Mouse (Mus musculus) embryonic stem cell, embryonic (primary cell): ENCODE measurements around the gene Cryl1.

Source experiments
- CTCF ChIA-PET, 4 experiments: fragments of 300-600 bp in 2 of 4; fragments of 350-600 bp in 2 of 4; sonication (Branson Sonifier 250); formaldehyde crosslinking; loops; one replicate each; lab custom pipeline; 2022; ENCODE audit warnings: inconsistent platforms in 2 of 4; lab: Charles Lee
- POLR2A ChIA-PET, 4 experiments: fragments of 300-600 bp in 2 of 4; fragments of 350-600 bp in 2 of 4; sonication (Branson Sonifier 250); formaldehyde crosslinking; loops; one replicate each; lab custom pipeline; 2022; ENCODE audit warnings: antibody characterized with exemption in 4 of 4, inconsistent platforms in 1 of 4; lab: Charles Lee

Gene Cryl1

DNA sequence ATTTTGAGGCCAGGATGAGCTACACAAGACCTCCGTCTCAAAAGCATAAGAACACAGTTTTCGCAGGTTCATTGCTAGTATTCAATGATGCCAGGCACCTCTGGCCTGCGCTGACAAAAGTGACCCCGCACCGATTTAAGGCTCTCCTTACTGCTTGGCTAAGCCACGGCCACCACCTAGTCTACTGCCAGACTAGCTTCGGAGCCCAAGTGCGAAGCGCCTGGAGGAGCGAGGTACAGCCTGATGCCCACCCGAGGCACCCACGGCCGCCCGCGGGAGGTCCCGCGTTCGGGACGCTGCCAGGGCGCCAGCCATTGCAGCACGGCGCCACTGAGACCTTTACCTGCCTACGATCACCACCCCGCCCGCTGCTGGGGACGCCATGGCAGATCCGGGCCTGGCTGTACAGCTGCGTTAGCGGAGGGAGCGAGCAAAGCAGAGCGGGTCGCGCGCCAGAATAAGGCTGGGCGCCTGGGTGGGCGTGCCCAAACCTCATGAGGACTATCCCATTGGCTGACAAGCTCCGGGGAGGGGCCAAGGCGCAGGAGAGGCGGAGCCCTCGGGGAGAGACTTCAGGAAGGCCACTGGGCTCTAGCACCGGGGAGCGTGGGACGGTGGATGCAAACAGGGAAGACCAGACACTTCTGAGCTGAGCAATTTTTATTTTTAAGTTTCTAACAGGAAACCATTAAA is at the start of gene Cryl1:
Gene Cryl1 (minus strand): TSS at position 465 of the 693 bp plus-strand sequence.
- CTCF ChIA-PET, result interaction anchor here in 3 of 4 experiments (0.5 to 1.7 kb wide), 9 partner anchors 9 to 388 kb away, joined by 3 to 5 read pairs (median 3); no protein-coding TSS in a partner anchor
- POLR2A ChIA-PET, result interaction anchor here in 3 of 4 experiments (0.5 to 2.0 kb wide), 30 partner anchors 9 to 492 kb away, joined by 3 to 14 read pairs (median 4); partner anchors contain the start of genes Ift88 (in 2 of the 3), Eef1akmt1 (in 1 of the 3), Il17d (in 1 of the 3) and Xpo4 (in 1 of the 3)

DNA sequence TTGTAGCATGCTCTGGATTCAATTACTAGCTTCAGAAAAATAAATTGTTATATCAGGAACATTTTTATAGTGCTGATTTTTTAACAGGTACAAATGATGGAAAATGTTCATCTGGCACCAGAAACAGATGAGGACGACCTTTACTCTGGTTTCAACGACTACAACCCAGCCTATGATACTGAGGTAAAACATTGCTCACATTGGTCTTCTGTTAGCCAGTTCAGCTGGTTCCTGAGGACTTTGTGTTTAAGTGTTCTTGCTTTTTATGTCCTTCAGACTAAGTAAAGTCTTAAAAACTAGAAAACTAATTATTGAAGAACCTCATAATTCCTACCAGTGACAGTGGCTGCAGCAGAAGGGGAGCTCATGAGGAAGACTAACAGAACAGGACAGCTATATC is 32.1 kb upstream of the Cryl1 start:
- ChIA-PET CTCF (no interaction called here), POLR2A (no interaction called here)

DNA sequence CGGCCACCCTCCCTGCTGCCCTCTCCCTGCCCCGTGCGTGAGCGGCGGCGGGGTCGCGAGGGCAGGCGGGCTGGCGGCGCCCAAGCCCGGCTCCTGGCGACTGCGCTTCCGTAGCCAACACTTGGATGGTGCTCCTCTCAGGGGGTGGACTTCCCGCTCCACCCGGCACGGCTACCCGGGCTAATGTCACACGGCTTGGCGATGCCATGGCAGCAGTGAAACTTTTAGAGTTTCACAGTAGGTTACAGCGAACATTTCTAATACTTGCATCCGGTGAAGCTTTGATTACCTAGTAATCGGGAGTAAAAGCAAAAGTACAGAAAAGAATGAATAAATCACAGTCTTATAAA is 25.9 kb upstream of the Cryl1 start:
- POLR2A ChIA-PET, result interaction anchor here in 2 of 4 experiments (0.6 to 1.2 kb wide), 5 partner anchors 10 to 147 kb away, joined by 3 to 7 read pairs (median 3); partner anchors contain the start of genes Cryl1 (in 2 of the 2) and Eef1akmt1 (in 1 of the 2)
- CTCF ChIA-PET, result interaction anchor here in 1 of 4 experiments (0.8 kb wide), 1 partner anchor 15 kb away, joined by 3 read pairs; no protein-coding TSS in a partner anchor

DNA sequence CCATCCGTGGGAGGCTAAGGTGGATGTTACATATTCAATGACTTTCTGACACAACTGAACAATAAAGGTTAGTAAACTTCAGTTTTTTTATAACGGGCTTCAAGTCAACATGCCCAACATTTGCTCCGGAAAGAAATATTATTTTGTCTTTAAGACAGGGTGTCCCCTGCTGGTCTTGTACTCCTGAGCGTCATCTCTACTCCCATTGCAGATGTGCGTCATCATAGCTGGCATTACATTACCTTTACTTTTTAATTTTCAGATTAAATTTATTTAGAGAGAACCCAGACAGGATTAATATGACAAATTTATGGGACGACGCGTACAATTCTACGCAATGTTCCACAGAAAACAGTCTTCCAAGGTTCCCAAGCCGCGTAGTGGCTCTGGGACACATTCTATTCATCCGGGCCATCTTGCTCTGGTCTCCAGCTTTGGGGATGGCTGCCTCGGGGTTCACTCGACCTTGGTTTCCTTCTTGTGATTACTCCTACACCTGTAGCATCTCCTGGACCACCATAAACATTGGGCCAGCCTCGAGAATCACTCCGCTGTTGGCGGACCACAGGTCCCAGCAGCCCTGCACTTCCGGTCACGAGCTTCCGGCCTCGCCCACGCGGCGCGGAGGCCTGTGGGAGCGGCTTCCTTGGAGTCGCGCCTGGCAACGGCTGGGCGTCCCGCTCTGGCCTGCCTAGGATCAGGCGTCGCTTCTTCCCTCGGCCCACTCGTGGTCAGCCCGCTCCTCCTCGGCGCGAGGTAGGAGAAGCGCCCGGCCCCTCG is 25.3 kb upstream of the Cryl1 start, which contains the start of gene Ift88:
Gene Ift88 (plus strand): TSS at position 631 of the 780 bp plus-strand sequence.
- ChIA-PET POLR2A (interaction anchor here in 3 of 4 experiments (0.6 to 1.2 kb wide), 8 partner anchors 9 to 148 kb away, joined by 3 to 7 read pairs (median 3); partner anchors contain the start of genes Cryl1 (in 2 of the 3) and Eef1akmt1 (in 1 of the 3)), CTCF (interaction anchor here in 1 of 4 experiments (0.8 kb wide), 1 partner anchor 14 kb away, joined by 3 read pairs; no protein-coding TSS in a partner anchor)

DNA sequence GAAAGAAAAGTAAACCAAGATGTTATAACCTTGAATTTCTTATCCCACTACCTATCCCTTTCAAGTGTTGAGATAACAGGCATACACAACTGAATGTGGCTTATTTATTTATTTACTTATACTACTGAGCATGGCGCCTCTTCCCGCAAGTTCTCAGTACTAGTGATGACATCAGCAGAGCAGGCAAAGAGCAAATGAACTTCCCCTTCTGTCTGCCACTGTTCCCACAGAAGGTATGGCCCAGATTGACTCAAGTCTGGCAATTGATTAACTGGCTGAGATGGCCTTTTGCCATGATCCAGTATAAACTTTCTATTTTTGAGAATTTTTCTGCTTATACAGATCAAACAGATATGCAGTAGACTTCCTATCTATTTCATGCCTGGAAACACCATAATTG is 18.9 kb upstream of the Cryl1 start:
- ChIA-PET CTCF (no interaction called here), POLR2A (no interaction called here)

DNA sequence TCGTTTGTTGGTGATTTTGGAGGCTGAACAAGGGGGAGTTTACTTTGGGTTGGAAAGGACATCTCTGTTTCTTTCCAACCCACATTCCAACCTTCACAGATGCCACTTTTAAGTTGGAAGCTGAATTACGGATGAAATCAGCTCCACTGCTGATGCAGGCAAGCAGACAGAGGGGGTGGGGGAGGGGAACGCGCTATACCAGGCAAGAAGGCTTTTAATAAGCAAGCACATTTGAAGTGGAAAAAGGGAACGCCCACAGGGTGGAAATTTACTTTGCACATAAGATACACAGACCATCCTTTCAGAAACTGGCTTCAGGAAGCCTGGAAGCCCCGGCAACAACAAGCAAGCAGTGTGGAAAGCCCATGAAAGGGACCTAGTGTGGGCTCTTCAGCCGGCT is 13.8 kb upstream of the Cryl1 start:
- ChIA-PET POLR2A (interaction anchor here in 1 of 4 experiments (1.2 kb wide), 1 partner anchor 252 kb away, joined by 3 read pairs; no protein-coding TSS in a partner anchor), CTCF (interaction anchor here in 1 of 4 experiments (0.7 kb wide), 1 partner anchor 48 kb away, joined by 6 read pairs; no protein-coding TSS in a partner anchor)

DNA sequence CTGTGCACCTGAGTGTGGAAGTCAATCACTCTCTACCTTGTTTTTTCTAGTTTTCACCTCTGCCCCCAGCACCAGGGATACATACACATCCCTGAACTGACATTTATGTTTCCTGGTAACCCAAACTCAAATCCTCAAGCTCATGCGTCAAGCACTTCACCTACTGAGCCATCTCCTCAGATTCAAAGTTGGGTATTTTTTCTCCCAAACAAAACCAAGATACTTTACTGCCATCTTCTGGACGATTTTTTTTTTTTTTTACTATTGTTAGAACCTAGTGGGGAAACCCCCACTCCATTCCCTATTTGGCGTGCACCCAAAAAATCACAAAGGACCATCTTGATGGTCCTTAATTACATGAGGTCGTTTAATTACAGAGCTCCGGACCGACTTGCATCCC is 10.8 kb upstream of the Cryl1 start:
- POLR2A ChIA-PET, result interaction anchor here in 3 of 4 experiments (0.7 to 2.8 kb wide), 5 partner anchors 10 to 420 kb away, joined by 3 to 14 read pairs (median 5); partner anchors contain the start of gene Cryl1 (in 1 of the 3)
- CTCF ChIA-PET, result interaction anchor here (0.6 to 1.4 kb wide), 23 partner anchors 11 to 1033 kb away, joined by 3 to 12 read pairs (median 4); partner anchors contain the start of genes Cryl1 (in 2 of the 4) and Ift88 (in 1 of the 4)

DNA sequence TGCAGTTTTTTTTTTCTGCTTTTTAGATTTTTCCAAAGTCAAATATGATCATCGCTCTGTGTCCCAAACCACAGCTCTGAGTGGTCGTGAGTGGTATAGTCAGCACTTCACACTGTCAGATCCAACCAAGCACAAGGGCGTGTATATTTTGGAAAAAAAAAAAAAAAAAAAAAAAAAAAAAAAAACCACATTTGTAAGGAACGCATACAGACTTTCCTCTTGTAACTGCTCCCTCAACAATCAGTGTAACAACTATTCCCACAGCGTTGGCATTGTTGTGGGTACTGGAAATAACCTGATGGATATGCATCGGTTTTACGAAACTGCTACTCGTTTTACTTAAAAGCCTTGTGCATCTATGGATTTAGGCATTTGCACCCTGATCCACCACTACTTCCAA is 9.8 kb upstream of the Cryl1 start:
- ChIA-PET POLR2A (interaction anchor here in 3 of 4 experiments (0.6 to 2.8 kb wide), 4 partner anchors 9 to 654 kb away, joined by 3 to 14 read pairs (median 4); partner anchors contain the start of gene Cryl1 (in 2 of the 3)), CTCF (interaction anchor here (0.6 to 1.4 kb wide), 13 partner anchors 10 to 1204 kb away, joined by 3 to 5 read pairs (median 4); partner anchors contain the start of gene Cryl1 (in 3 of the 4))

DNA sequence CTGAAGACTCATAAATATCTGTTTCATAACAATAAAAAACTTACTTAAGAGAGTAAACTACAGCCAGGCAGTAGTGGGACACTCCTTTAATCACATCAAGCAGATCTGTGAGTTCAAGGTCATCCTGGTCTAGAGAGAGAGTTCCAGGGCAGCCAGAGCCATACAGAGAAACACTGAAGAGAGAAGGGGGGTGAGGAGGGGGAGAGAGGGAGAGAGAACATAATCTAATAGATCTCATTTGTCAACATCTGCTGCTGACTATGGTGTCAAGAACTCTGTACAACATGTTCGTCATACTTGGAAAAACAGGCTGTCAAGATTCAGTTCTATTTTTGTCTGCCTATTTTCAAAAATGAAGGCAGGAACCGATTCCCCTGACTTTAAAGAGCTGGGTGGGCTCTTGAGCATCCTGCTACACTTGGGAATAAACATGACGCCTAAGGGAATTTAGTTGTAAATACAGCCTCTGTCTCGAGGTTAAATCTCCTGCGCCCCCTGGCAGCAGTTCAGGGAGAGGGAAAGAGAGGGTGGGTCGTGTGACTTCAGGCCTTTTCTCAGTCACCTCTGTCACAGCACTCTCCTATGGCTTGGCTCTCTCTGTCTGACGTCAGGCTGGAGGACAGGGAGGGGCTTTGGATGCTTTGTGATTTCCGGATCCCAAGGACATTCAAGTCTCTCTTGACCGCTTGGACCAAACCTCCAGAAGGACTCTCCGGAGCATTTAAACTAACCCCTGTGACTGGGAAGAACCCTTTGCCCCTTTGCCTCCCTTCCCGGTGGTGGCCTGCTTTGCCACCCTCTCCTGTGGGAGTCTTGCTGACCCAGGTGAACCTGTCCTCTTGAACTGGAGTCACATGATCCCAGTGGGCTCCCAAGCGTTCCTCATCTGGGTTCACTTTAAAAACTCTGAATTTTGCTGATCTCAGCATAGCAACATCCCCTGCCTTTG is 9.0 kb upstream of the Cryl1 start:
- CTCF ChIA-PET, result interaction anchor here (0.5 to 1.4 kb wide), 7 partner anchors 9 to 297 kb away, joined by 3 to 5 read pairs (median 3); partner anchors contain the start of gene Cryl1 (in 2 of the 4)
- POLR2A ChIA-PET, result interaction anchor here in 3 of 4 experiments (0.6 to 2.8 kb wide), 5 partner anchors 9 to 653 kb away, joined by 3 to 14 read pairs (median 3); partner anchors contain the start of gene Cryl1 (in 3 of the 3)

DNA sequence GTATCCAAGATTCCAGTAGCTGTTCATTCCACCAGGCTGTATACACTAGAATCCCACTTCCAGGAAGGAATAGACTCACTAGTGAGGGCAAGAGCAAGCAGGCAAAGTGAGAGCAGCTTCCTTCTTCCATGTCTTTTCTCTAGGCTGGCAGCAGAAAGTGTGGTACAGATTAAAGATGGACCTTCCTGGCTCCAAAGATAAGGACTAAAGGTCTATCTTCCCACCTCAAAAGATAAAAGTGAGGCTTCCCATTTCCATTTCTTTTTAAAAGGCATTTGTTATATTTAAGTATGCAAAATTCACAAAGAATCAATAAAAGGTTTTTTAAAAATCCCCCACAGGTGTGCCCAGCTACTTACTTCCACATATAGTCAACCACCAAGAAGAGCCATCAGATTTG is 4.5 kb upstream of the Cryl1 start:
- CTCF ChIA-PET, result no interaction called here
- POLR2A ChIA-PET, result no interaction called here

DNA sequence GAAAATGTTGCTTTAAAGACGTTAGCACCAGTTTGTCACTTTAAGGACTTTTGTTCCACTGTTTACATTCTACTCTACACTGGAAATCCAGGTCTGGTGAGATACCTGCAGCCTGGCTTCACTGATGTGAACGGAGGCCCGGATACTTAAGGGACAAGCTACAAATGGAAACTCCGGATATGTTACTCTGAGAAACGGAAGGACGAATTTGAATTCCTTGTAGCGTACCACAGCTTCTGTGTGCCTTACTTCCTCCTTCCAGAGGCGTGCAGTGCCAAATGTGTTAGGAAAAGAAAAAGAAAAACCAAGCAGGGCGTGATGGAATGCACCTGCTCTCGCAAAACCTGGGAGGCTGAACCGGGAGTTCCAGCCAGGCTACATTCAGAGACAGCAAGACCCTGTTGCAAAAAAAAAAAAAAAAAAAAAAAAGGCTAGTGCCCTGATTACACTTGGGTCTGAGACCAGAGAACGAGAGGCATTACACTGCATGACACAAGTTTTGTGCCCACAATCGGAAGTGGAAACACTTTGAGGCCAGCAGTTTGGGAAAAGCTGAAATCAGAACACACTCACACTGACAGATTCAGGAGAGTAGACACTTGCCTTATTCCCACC is 591 bp upstream of the Cryl1 start:
- ChIA-PET CTCF (interaction anchor here in 2 of 4 experiments (0.7 to 1.4 kb wide), 3 partner anchors 8 to 295 kb away, joined by 3 to 5 read pairs (median 3); no protein-coding TSS in a partner anchor), POLR2A (interaction anchor here in 3 of 4 experiments (0.6 to 2.0 kb wide), 29 partner anchors 8 to 491 kb away, joined by 3 to 14 read pairs (median 4); partner anchors contain the start of genes Ift88 (in 2 of the 3), Eef1akmt1 (in 1 of the 3) and Xpo4 (in 1 of the 3))

DNA sequence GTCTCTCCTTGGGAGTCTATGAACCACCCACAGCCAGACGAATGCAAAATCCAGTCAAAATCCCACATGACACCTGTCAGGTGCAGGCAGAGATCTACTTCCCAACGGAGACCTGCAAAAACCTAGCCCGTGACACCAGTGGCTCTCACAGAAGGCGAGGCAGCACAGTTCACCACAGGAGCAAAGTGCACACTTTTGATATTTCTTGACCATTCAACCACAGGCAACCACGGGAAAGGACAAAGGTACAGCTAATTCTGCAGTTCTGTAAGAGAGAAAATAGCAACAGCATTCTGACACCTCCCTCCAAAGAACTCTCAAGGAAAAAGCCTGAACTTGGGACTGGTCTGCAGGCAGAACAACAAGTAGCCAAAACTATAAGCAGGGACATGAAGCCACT is 1.1 kb downstream of the Cryl1 start:
- CTCF ChIA-PET, result interaction anchor here in 2 of 4 experiments (1.6 to 1.7 kb wide), 2 partner anchors 10 to 35 kb away, joined by 3 read pairs; no protein-coding TSS in a partner anchor
- POLR2A ChIA-PET, result interaction anchor here (0.6 to 2.0 kb wide), 11 partner anchors 10 to 127 kb away, joined by 3 to 7 read pairs (median 3); partner anchors contain the start of genes Ift88 (in 1 of the 4) and Il17d (in 1 of the 4)

DNA sequence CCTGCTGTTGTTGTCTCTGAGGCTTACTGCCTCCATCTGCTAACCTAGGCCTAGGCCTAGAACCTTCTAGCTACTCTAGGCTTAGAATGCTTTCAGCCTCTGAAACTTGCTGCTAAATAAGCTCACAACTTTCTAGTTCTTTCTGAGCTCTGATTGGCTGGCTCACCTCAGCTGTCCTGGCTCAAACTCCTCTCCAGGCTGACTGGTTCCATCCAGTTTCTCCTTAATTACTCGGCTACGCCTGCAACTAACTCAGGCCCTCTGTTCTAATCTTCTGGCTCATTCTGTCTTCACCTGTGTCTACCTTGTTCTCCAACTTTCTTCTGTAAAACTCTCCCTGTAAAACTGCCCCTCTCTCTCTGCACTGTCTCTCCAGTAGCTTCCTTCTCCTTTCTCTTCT is 2.9 kb downstream of the Cryl1 start:
- CTCF ChIA-PET, result interaction anchor here in 2 of 4 experiments (0.5 to 0.6 kb wide), 4 partner anchors 14 to 331 kb away, joined by 3 to 6 read pairs (median 4); no protein-coding TSS in a partner anchor
- POLR2A ChIA-PET, result interaction anchor here in 1 of 4 experiments (1.6 kb wide), 1 partner anchor 10 kb away, joined by 3 read pairs; no protein-coding TSS in a partner anchor

DNA sequence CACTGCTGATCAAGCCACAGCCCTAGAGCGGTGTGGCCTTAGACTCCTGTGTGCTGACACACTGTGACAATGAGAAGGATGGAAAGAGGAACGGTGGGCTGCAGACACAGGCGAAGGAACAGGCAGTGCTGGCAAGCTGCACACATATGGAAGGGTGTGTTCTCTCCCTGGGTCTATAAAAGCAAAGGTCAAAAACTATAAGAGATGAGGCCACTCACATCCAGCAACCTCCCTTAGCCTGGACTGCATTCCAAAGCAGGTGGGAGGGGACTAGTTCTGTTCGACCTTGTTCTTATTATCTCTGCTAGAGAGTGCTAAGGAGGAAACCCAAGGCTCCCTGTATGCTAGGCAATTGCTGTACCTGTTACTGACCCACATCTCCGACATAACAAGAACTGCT is 6.1 kb downstream of the Cryl1 start:
- ChIA-PET CTCF (no interaction called here), POLR2A (interaction anchor here in 1 of 4 experiments (0.6 to 1.9 kb wide), 2 partner anchors 9 to 38 kb away, joined by 3 to 6 read pairs; no protein-coding TSS in a partner anchor)

DNA sequence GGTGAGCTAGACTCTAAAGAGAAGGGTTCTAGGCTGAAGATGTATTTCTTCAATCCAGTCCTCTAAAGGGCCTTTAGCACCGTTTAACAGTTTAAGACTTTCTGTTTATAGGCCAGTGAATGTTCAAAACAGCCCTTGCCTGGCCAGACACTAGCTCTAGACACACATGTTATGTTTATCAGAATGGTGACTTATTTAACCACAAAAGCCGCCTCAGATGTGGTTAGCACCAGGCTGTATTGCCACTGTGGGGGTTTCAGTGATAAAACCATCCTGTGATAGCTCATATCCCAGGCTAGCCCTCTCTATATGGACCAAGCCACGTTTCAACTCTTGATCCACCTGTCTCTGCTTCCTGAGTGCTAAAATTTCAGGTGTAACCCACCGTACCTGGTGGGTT is 6.7 kb downstream of the Cryl1 start:
- ChIA-PET CTCF (interaction anchor here in 1 of 4 experiments (0.6 kb wide), 1 partner anchor 9 kb away, joined by 3 read pairs; no protein-coding TSS in a partner anchor), POLR2A (interaction anchor here in 1 of 4 experiments (1.9 kb wide), 1 partner anchor 9 kb away, joined by 6 read pairs; no protein-coding TSS in a partner anchor)
